Mouse (Mus musculus) cerebellum, adult 9-11 months (tissue): ENCODE measurements at regions not wholly inside any gene's neighbourhood (a gene's known extent, or its start where the extent isn't known, plus 50 kb on each side); places are given as distances from the start of the nearest gene placed in this dataset.

Experiments
- DNase-seq: peaks from one replicate; pipeline ENCODE4 v3.0.0; 2022

DNA sequence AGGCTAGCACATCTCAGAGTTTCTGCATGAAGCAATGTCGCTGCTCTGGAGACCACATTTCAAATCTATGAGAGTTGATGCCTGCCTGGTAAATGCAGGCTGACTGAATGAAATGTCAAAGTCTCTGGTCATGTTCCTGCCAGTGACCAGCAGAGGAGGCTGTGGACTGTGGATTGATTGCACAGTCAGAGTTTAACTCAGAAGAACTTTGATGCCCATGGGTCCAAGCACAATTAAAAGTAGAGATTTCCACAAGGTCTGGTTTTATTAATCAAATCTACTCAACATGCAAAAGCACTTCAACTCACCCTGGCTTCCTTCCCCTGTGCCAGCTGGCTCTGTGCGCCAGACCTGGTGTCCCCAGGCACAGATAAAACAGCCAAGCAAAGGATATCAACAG lies 81.3 kb downstream of the Hsd17b3 start:
- DNase-seq = no peak

DNA sequence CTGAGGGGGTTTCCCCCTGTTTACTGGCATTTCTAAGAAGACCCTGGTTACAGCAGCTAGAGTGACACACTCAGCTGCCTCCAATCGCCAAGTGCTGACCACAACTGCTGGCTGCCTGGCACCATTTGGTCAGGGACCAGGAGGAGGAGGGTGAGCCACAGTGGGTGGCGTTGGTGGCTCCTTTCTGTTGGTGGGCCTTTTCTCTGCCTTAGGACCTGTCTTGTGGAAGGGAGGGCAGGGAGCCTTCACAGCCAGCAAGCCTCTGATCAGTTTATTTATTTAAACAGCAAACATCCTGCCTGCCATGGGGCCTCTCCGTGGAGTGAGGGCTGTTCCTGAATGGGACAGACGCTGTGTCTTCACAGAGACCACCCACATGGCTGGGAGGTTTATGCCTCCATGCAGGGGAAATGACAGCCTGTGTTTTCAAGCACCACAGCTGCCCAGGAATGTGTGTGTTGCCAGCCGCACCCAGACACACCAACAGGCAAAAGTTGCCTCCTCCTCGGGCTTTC lies 86.0 kb downstream of the Hsd17b3 start:
- no peak for DNase-seq

DNA sequence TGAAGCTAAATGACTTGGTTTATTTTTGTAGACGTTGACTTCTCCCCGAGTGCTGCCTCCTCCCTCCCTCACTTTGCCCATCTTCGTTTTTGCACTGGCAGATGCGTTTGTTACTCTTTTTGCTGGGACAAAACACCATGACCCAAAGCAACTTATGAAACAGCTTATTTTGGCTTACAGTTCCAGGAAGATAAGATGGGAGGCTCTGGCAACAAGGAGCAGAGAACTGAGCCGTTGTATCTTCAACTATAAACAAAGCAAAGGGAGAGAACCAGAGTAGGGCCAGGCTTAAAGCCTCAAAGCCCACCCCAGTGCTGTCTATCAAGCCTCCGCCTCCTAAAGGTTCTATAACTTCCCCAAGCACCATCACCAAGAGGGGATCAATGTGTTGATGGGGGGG lies 88.7 kb downstream of the Hsd17b3 start:
- DNase-seq = no peak

DNA sequence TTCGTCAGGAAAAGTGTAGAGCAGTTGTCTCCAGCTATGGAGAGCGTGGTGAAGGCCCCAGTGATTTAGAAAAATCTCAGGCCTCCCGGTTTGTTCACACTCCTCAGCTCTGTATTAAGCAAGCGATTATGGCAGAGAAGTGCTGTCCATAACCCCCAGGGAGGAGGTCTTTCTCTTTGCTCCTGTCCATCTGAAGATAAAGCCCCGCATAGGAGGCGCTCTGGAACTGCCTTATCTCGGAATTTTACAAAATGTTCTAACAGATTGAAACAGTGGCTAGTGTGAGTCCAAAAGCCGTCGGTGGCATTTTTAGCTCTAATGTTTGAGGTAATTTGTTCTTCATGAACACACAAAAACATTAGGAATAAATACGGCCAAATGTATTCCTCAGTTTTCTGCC lies 90.4 kb downstream of the Hsd17b3 start:
- DNase-seq = no peak

DNA sequence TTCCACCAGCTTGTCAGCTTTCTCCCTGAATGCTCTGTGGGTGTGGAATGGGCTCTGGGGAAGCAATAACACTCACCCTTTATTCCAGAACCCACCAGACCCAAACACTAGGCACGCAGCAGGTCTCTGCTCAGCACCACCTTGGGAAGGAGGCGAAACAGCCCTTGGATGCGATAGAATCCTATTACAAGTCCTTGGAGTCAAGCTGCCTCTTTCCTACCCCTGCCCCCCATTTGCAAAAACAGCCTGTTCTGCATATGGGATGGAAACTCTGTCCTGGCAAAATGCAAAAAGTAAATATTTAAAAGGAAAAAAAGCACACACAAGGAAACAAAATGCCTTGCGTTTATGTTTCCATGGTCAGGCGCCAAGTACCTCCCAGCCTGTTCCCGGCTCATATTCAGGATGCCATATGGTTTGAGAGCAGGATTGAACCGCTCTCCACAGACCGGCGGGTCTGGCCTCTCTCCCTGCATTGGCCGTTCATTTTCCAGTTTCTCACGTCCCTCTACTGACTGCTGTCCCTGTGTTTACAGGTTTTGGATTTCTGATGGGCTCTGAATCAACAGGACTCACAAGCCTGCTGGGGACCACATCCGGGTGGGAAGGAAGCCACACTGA lies 95.1 kb downstream of the Hsd17b3 start:
- DNase-seq = peak; percentile 59

DNA sequence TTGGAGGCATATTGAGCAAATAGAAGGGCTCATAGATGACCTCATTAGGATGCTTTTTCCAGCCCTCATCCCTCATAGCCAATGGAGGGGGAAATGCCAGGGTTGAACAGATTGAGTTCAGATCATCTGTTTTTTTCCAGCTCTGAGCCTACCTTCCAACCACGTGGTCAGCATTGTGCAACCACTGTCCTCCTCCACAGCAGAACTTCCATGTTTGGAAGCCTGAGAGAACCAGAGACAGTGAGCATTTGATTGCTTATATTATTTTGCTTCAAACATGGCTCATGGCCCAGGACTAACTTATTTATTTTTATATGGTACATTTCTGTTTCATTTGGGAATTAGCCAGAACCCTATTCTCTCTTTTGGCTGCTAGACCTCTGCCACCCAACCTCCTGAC lies 96.0 kb downstream of the Hsd17b3 start:
- DNase-seq = no peak

DNA sequence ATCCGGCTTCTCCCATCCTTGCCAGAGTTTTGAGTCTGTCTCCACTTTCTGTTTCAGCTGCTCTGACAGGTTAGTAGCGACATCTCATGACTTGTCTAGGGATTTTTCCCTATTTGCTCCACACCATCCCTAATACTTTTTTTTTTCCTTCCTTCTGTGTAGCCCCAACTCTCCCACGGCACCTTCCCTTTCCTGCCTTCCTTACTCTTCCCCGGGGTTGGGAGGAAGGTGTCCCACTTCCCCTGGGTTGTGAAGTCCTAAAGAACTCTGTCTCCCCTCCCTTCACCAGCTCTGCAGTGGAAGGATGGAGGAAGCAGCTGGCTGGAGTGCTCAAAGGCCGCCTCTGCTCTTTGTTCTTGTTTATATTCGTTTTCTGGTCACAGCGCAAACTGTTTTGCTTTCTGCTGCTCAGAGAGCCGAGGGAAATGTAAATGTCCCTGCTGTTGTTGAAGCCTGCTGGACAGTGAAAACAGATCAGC lies 98.5 kb downstream of the Hsd17b3 start:
- DNase-seq = no peak

DNA sequence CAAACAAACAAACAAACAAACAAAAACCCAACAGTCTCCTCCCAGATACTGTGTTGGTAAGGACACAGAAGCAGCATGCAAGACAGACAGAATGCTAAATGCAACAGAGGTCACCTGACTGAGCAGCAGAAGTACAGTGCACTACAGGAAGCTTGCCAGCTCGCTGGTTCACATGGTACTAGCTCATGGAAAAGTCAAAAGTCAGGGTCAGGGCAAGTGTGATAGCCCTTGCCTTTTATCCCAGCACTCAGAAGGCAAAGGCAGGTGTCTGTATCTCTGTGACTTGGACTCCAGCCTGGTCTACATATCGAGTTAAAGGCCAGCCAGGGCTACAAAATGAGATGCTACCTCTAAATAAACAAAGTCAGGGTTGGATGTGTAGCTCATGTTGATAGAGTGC lies 99.3 kb downstream of the Hsd17b3 start:
- DNase-seq = no peak

DNA sequence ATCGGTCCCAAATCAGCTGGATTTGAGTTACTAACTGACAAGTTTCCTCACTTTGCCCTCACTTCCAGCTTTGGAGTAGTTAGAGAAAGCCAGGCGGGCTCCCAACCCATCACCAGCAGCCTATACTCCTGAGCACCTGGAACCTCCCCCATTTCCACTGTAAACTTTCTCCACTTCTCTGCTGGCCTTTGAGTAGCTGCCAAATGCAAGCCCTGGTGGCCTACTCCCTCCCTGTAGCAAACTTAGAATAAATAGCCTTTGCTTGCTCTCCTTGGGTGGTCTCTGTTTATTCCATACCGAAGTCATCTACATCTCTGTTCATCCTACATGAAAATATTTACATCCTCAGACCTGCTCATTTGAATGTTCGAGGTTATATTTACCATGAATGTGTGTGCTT lies 100.8 kb downstream of the Hsd17b3 start:
- DNase-seq = no peak

DNA sequence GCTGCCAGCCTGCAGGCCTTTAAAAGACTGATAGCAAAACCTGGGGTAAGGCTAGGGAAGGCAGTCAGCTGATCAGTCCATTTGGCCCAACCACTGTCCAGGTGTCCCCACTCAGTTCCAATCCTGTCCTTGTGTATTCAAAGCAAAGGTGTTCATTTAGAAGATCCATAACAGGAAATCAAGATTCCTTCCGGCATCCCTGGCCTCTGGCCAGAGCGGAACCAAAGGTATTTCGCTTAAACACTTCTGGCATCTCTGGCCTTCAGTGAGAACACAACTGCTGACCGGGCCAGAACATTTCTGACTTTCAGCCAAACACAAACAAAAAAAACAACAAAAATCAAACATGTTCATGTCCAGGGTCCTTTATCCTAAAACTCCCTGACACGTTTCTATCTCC lies 102.3 kb downstream of the Hsd17b3 start:
- DNase-seq = no peak

DNA sequence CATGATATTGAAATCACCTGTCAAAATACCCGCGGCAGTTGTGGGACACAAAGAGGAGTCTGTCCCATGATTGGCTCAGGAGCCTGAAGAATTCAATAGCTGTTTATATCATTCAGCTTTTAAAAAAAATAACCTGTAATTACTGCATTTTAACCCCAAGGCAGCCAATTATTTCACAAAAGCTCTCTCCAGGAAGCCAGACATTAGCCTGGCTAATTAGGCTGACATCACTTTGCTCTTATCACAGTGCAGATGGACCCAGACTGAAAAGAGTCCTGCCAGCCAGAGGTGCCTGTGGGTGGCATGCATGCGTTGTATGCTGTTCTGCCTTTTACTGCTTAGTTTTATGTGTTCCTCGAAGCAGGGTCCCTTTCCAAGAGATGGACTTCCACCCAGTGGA lies 103.4 kb downstream of the Hsd17b3 start:
- DNase-seq = no peak

DNA sequence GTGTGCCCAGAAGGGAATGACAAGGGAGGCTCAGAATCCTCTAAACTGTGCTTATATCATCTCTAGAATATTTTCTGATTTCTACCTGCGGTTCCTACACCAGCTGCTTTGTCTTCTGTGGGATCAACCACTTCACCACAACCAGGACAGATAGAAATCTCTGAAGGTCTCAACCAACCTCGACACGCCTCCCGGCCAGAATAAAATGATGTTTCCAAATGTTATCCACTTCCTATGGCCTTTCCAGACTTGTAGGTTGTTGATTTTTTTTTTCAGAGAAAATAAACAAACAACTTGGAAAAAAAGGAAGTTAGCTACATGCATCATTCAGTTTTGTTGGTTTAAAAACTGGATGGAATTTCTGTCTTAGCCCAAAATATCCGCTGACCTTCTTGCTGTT lies 103.9 kb downstream of the Hsd17b3 start:
- DNase-seq = no peak

DNA sequence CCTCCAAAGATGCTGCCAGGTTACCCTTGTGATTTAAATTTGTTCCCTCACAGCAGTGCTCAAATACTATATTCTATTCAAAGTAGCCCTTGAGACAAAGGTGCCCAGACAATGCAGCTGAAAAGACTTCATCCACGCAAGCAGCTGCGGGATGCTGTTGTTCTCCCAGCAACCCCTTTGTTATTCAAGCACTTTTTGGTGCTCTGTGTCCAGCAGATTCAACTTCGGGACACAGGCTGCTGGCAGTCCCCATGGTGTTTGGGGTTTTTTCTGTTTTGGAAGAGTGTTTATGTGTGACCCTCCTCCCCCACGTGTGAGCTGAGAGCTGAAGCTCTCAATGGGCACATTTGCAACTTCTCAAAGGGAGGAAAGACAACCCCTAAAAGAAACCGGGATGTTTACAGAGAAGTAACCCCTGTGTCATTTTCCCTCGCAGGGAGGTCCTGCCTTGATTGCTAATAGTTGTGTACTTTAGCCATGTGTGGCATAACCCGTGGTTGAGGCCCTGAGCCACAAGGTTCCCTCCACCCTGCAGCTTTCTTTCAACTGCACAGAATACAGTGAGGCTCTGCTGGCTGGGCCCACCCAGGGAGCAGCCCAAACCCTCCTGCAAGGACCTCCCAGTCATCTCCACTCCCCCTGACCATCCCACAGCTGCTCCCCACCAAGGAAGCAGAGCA lies 108.9 kb downstream of the Hsd17b3 start:
- DNase-seq = no peak

DNA sequence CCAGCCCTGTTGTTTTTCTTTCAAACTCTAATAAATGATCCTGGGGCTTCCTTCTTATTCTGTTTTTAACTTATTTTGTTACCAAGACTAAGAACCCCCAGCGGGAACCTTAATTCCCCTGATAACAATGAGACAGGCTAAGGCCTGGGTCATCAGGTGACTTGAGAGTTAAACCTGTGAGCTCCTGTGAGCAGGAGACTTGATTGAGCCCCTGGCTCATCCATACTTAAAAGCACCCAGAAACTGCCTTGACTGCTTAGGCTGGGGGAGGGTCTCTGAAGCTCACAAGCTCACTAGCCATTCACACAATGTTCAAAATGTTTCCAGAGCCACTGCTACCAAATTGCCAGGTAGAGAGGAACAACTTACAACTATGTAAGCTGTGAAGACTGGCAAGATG lies 109.4 kb downstream of the Hsd17b3 start:
- no peak for DNase-seq

DNA sequence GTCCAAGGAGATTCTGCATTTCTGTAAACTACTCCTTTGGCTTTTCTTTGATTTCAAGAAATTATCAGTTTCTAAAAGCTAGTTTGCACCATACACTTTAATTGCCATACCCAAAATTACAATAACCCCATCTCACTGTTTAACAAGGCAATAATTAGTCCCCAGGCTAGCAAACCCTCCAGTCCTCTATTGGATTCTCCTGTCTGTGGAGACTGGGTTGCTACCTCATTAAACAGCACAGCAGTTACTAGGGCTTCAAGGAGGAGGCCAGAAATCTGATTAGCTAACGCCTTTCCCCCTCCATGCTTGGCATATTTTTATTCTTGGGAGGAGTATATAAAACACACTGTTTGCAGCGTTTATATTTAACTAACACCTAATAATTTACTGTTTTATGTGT lies 119.1 kb downstream of the Hsd17b3 start:
- DNase-seq = no peak

DNA sequence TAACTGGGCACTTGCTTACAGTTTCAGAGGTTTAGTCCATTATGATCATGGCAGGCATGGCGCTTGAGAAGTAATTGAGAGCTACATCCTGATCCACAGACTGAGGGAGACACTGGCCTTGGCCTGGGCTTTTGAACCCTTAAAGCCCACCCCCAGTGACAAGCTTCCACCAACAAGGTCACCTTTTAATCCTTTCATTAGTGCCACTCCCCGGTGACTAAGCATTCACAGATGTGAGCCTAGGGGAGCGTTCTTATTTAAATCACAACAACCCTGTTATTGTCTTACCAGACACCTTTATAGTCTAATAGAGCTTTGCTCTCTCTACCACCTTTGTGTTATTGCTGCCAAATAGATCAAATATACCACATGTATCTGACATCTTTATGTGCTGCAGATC lies 120.4 kb downstream of the Hsd17b3 start:
- DNase-seq = no peak

DNA sequence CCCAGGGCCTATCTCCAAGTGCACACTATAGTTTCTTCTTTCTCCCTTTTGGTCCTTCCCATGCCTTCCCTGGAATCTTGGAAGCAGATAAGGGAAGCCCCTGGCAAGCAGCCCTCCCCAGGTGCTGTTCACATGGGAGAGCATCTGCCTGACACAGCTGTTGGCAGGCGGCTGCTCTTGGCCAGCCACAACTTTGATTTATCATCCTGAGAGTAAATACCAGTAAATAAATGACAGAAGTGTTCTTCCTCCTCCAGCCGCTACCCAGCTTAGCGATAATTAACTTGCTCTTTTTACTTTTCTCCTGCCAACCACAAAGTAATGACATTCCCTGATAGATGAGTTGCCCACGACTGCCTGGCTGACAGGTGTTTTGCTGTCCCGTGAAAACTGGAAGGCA lies 131.9 kb downstream of the Hsd17b3 start:
- no peak for DNase-seq

DNA sequence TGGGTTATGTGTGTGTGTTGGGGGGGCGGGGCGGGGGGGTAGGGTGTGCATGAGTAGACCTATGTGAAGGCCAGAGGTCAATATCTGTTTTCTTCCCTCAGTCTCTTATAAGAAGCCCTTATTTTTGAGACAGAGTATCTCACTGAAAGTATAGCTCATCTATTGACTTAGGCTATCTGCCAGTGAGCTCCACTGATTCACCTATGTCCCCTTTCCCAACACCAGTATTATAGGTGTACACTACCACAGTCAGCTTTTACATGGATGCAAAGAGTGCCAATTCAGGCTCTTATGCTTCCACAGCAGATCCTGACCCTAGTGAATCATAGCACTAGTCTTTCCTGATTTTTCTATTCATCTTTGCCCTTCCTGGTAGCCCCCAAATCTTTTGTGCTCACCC lies 134.7 kb downstream of the Hsd17b3 start:
- no peak for DNase-seq

DNA sequence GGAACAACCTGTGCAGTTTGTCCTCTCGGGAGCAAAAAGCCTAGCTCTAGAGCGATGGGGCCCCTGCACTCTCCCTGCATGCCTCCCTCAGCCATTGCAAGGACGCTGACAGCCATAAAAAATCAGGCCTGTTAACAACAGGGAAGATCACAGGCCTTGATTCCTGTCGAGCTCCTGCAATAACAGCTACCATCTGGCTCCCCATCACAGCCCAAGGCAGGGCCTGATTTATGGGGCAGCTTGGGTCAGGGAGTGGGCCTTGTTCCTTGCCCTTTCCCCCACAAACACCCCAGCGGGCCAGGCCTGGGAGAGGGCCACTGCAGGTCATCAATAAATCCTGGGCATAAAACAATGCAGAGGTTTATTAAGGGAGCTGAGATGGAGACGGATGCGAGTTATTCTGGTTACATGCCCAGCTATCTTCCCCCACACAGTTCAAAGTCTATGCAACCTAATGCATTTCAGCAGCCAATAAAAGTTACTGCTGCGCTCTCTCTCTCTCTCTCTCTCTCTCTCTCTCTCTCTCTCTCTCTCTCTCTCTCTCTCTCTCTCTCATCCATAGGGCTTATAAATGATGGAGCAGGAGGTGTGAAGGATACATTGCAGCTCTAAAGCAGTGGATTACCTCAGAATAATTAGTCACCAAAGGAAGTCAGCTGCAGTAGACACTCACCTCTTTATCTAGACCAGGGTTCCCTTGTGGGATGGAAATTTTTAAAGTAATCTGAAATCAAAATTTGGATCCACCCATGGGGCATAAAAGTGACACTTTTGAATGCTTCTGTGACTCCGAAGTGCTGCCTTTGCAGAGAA lies 136.9 kb downstream of the Hsd17b3 start:
- peak; percentile 4 for DNase-seq

DNA sequence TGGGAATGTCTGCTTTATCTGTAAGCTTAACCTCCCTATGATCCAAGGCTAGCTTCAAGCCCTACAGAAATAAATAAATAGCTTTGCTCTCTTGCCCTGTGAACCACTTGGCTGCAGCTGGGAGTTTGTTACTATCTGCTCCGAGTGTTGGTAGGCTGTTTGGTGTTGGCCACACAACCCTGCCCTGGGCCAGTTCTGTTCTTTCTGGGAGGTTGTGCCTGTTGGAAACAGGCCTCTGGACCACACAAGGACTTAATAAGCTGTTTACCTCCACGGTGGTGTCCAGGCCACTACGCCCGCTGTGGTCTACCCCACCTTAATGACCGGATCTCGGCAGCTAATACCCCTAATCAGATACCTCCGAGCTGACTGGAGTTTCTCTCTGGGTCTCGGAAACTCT lies 136.1 kb downstream of the Ercc6l2 start:
- DNase-seq = no peak
